Mouse (Mus musculus) megakaryocyte progenitor cell, adult 5-6 weeks (primary cell): ENCODE measurements around the gene Gm20388. TPM values are rescaled to one million over a fixed set of nuclear protein-coding genes. Genes with fewer than 3 reads are reported as not detected.

ENCODE experiments used
- ATAC-seq: replicated peaks from 2 replicates; pipeline ENCODE4 v1.8.0; 2016; ENCODE audit warnings: mild to moderate bottlenecking, moderate TSS enrichment, inconsistent platforms; ENCODE audit not compliant: poor library complexity
- total RNA-seq, 2 experiments: library from RNA; stranded (forward) in 1 of 2; stranded (reverse) in 1 of 2; fragments of 157-497, 149-512 nt in 1 of 2; fragments of 200-1000 nt in 1 of 2; gene quantifications; 2 replicates each; pipeline versions ENCODE4 v1.2.3 to v1.2.4; 2015 to 2017

The Gm20388 gene
- total RNA-seq, 2 experiments from 2014 or later = 18.6 TPM; not detected in 1

- ATAC-seq = no peak
Measured at GRCm38 (mm10) chr8:121025486-121025885, 1114.8 kb downstream of the Gm20388 start.

- ATAC-seq = no peak
Measured at GRCm38 (mm10) chr8:121027787-121028186, 1117.1 kb downstream of the Gm20388 start.

DNA sequence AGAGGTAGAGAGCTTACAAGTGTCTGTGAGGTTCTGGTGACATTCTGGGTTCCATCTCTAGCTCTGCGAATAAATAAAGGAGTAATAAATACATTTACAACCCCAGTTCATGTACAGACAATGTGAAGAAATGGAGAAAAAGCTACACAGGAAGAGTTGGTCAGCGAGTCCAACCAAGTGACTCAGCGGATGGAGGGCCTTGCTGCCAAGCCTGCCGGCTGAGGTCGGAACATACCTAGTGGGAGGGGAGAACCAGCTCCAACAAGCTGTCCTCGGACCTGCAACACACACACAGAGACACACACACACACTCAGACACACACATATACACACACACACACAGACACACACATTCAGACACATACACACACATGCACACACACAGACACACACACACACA lies 1118.4 kb downstream of the Gm20388 start:
- no peak for ATAC-seq

- no peak for ATAC-seq
Measured at GRCm38 (mm10) chr8:121030496-121031040, 1119.9 kb downstream of the Gm20388 start.

GRCm38 (mm10) chr8:121033299-121034013 lies 1122.8 kb downstream of the Gm20388 start:
- ATAC-seq = no peak

- no peak for ATAC-seq
Measured at GRCm38 (mm10) chr8:121035611-121036010, 1125.0 kb downstream of the Gm20388 start.

DNA sequence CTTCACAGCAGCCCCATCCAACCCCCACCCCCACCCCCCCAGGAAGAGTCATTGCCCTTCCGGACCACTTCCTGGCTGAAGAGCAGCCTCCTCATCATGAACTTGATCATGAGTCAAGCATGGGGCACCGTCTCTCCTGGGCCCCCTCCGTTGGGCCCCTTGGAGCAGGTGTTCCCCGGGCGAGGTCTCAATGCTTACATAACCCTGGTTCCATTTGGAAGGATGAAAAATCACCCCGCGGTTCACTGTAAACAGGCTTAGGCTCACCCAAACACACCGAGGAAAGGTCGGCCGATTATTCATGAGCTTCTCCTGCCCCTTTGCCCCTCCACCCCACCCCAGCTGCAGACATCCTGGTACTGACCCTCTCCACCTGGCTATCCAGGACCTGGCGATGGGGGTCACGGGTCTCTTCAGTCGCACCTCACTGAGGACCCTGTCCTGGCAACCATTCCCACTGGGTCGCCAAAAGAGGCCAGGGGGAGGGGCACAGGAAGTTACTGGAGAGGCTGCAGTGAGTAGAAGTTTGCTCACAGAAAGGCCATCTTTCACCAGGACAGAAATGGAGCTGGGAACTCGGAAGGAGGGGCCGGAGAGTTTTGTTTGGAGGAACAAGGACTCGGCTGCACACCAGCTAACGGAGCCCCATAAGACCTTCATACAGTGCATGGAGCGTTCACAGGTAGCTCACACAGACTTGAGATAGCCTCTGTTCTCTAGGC lies 1133.2 kb downstream of the Gm20388 start:
- no peak for ATAC-seq

DNA sequence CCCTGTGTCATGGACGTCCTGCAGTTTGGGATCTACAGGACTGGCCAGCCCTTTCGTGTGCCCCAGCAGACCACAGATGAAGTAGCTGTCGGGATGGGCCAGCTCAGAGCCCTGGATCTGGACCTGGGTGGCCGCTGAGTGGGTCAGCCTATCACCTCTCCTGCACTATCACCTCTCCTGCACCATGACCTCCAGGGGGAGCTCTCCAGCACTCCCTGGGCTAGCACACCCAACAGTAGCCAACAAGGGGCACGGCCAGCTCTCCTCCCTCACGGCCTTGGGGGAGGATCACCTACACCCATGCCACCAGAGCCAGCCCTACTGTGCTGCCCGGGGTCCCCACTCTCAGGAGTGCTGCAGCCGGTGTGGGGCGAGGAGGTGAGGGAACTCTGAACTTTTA lies 1136.8 kb downstream of the Gm20388 start:
- ATAC-seq = 0 out of 2 replicates have a peak, but pooled peaks have one; percentile 54

DNA sequence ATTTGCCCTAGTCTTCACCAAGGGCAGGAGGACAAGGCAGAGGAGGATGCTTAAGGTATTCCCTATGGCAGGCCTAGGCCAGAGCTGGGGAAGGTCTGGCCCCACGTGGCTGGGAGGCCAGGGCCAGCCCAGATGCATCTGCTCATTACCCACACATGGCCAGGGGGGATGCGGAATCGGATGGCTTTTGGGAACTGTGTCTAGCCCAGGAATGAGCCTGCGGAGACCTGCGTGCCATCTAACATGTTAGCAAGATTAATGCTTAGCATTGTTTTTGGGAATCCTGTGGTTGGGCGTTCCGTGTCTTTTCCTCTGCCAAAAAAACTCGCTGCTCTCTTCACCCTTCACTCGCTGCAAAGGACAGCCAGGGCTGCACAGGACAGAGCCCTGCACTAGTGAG lies 1147.4 kb downstream of the Gm20388 start:
- ATAC-seq = no peak

DNA sequence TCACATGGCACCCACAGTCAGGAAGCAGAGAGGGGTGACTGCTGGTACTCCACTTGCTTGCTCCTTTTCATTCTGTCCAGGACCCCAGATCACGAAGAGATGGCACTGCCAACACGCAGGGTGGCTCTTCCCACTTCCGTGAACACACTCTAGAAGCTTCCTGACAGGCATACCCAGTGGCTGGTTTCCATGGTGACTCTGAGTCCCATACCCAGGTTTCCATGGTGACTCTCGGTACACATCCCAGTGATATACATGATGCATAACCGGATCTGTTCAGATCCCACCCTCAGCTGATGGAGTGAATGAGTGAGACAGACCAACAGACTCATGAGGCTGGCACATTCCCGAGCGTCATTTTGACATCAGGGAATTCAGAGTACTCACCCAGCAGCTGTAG lies 1148.5 kb downstream of the Gm20388 start:
- no peak for ATAC-seq

DNA sequence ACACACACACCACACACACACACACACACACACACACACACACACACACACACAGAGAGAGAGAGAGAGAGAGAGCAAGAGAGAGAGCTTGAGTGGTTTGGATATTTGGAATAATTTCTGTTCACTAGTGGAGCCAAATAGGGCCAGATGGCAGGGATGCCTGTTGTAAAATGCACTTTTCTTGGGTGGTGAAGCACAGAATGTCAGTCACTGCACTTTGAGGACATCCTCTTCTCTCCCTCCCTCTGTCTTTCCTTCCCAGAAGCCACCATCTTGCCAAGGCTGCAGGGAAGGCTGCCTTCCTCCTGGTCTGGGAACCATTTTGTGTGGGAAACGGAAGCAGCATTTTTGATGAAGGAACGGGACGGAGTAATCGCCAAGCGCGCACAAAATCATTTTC lies 1151.9 kb downstream of the Gm20388 start:
- no peak for ATAC-seq

DNA sequence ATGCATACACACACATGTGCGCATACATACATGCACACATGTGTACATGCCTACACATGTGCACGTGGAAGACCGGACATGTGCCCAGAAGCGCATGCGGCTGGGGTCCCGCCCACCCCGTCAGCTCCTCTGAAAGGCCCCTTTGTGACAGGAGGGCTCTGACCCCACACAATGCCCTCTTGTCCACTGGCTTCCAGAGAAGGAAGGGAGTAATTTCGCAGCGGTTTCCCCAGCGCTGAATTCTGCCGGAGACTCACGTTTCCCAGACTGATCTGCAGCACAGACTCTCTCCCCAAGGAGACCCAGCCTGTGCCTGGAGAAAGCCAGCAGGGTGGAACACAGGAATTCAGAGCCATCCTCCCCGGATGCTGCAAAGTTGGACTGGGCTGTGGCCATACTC lies 1153.0 kb downstream of the Gm20388 start:
- ATAC-seq = no peak

DNA sequence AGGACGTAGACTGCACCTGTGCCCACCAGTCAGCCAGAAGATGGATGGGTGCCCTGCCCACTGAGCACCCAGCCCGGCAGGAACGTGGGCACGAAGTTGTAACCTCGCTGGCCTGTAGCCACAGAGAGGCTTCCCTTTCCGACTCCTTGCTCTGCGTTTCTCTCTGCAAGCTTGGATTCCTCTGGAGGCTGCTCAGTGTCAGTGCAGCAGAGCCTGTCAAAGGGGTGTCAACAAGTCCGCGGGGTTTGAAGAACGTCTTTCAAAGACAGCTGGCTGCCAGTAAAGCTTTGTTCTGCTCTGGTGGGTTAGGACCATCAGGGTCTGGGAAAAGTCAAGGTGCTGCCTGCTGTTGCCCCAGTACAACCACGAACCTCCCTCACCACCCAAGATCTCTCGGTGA lies 1160.8 kb downstream of the Gm20388 start:
- no peak for ATAC-seq

DNA sequence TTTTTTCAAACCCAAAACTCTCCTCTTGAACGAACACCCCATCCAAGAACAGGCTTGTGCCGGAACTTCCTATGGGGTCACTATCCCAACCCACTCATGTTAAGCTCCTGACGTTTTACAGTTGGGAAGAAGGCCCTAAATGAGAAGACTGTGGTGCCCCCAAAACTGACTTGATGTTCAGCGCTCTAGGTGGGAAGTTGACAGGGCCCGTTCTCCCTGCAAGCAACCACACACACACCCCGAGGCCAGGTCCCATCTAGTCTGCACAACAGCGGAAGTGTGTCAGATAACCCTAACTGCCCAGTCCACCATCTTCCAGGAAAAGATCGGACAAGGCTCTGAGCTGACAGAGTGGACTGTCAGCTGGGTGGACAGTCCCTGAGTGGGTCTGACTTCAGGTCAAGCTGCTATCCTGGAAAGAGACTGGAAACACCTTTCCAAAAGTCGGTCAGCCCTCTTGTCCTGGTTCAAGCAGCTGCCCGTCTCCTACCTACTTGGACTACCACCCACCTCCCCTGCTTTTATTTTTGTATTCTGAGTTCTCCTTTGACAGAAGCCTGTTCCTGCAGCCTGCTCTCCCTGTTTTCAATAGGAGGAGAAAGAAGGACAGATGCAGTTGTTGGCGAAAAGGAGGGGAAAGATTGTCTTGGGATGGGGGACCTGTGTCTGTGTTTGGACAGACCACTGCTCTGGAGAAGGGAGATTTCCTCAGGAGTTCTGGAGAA lies 1161.9 kb downstream of the Gm20388 start:
- ATAC-seq = no peak

GRCm38 (mm10) chr8:121073174-121074107 lies 1162.8 kb downstream of the Gm20388 start:
- no peak for ATAC-seq

GRCm38 (mm10) chr8:121074108-121074847 lies 1163.6 kb downstream of the Gm20388 start:
- no peak for ATAC-seq

DNA sequence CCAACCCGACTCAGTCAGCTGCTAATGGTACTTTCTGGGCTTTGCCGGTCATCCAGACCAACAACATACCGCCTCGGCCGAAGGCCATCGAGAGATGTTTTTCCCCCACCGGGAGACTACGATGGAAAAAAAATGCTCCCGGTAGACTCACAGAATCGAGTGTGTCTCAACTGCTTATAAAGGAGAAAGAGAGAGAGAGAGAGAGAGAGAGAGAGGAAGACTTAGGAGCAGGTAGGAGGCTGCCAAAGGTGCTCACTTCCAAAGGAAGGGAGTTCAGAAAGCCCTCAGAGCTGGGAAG lies 1164.2 kb downstream of the Gm20388 start:
- ATAC-seq = no peak

- no peak for ATAC-seq
Measured at GRCm38 (mm10) chr8:121075936-121076335, 1165.3 kb downstream of the Gm20388 start.

DNA sequence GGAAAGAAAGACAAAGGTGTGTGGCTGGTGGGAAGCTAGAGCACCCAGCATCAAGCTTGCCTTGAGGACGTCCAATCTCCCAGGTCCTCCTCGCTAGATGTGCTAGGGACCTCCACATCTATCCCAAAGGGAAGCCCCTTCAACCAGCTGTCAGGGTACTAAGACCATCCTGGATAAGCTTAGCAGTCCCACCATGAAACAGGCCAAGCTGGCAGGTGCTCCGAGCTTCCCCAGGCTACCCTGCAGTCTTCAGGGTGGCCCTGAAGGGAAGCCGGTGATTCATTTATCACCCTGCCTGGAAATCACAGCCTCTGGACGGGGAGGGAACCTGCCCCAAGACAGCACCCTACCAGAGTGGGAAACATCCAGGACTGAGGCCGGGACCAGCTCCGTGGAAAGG lies 1165.9 kb downstream of the Gm20388 start:
- ATAC-seq = no peak

DNA sequence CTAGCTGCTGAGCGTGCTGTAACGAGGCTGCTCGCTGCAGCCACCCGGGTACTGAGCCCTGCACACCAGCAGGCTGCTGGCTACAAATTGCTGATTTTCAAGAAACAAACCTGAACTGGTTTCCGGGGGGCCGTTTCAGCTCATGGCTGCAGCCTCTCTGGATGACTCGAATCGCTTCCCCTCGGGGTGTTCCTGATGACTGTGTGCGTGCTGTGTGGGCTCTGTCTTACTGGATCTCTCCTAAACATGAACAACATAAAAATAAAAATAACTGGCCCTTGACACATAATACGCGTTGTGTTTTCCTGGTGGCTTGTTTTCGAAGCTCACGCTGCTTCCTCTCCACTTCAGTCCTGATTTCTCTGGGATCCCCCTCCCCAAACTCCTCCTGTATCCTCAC lies 1168.1 kb downstream of the Gm20388 start:
- ATAC-seq = no peak
